Comparison of ENCODE assay signal across 23 mouse cellular contexts in the genomic region with DNA sequence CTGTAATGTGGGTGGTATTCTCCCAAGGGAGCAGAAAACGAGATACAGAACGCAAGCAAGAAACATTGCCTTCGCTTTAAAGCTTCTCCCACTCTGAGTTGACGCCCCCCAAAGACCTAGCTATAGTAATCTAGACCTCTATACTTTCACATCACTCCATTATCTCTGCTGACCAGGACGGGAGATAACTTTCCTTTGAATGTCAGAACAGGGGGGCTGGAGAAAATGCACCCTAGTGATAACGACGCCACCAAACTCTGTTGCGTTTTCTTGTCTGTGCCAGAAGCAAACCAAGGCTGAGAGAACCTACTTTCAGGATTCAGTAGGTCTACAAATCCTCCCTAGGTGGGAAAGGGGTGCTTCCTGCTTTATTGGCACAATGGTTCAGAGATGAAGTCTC. TPM values are rescaled to one million over a fixed set of nuclear protein-coding genes. Genes with fewer than 3 reads are reported as not detected.
DNase-seq lines count a peak whose midpoint lies in the region; ATAC-seq lines count a peak whose summit lies in the region.
"Had no signal": no experiment of that assay in that cellular context is flagged by ENCODE, and none has a peak within 500 bp of the region (broad histone marks: within the 10 kb centered on the region; RNA-seq: fewer than 3 reads in every experiment).

No protein-coding gene starts in this region.

- H3K4me2 ChIP-seq in forebrain, embryonic 15.5 days (replicated peaks), result no peak overlapping the region
- no peak overlapping the region for H3K4me2 ChIP-seq in forebrain, embryonic 11.5 days (ENCODE audit: low read depth, low read length, severe bottlenecking)
- peak overlapping the region; percentile 54 for H3K4me2 ChIP-seq in liver, embryonic 12.5 days
- peak overlapping the region; percentile 34 for H3K4me2 ChIP-seq in liver, embryonic 16.5 days (ENCODE audit: low read depth, low read length)
- H3K4me2 ChIP-seq in midbrain, embryonic 16.5 days (ENCODE audit: low read length), result no peak overlapping the region
- H3K4me2 ChIP-seq: embryonic facial prominence, embryonic 15.5 days; forebrain, embryonic 13.5 days; heart, embryonic 12.5 days; hindbrain, embryonic 12.5 days had no signal

- no peak for ATAC-seq in forebrain, embryonic 15.5 days (replicated peaks)
- ATAC-seq in forebrain, embryonic 11.5 days (replicated peaks; ENCODE audit: low FRiP score), result no peak
- peak; percentile 91 for ATAC-seq in liver, embryonic 12.5 days
- peak; percentile 76 for ATAC-seq in liver, embryonic 16.5 days (ENCODE audit: low read depth)
- ATAC-seq in midbrain, embryonic 16.5 days, result no peak
- ATAC-seq: forebrain, embryonic 13.5 days; hindbrain, embryonic 16.5 days; inflammation-experienced regulatory T-cells, adult 6 months had no signal

- H3K27ac ChIP-seq in forebrain, embryonic 15.5 days (replicated peaks), result peak overlapping the region; percentile 34; the same call in 1 of the 2 replicates
- no peak overlapping the region for H3K27ac ChIP-seq in forebrain, embryonic 11.5 days (ENCODE audit: low read depth, low read length)
- H3K27ac ChIP-seq in liver, embryonic 12.5 days, result peak overlapping the region; percentile 76
- no peak overlapping the region for H3K27ac ChIP-seq in liver, embryonic 16.5 days (ENCODE audit: low read length)
- no peak overlapping the region for H3K27ac ChIP-seq in midbrain, embryonic 16.5 days (ENCODE audit: low read length)
- H3K27ac ChIP-seq: embryonic facial prominence, embryonic 15.5 days; forebrain, embryonic 13.5 days; heart, adult 2 months; hindbrain, embryonic 12.5 days had no signal

- H3K9me3 ChIP-seq in forebrain, embryonic 15.5 days, result no peaks in the 10 kb centered on the region
- no peaks in the 10 kb centered on the region for H3K9me3 ChIP-seq in forebrain, embryonic 11.5 days (ENCODE audit: control insufficient read depth, low read length)
- H3K9me3 ChIP-seq in liver, embryonic 12.5 days (replicated peaks), result no peaks in the 10 kb centered on the region
- H3K9me3 ChIP-seq in liver, embryonic 16.5 days (replicated peaks; ENCODE audit: control insufficient read depth, low read length), result no peaks in the 10 kb centered on the region
- no peaks in the 10 kb centered on the region for H3K9me3 ChIP-seq in midbrain, embryonic 16.5 days (replicated peaks; ENCODE audit: control insufficient read depth, low read length, poor library complexity, severe bottlenecking)
- H3K9me3 ChIP-seq: embryonic facial prominence, embryonic 15.5 days; forebrain, embryonic 13.5 days; heart, embryonic 12.5 days; hindbrain, embryonic 12.5 days had no signal

- H3K4me1 ChIP-seq in forebrain, embryonic 15.5 days, result peaks cover 13% of the 10 kb centered on the region
- no peaks in the 10 kb centered on the region for H3K4me1 ChIP-seq in forebrain, embryonic 11.5 days (replicated peaks; ENCODE audit: control insufficient read depth, insufficient read depth, low read length)
- H3K4me1 ChIP-seq in liver, embryonic 12.5 days, result peaks cover 30% of the 10 kb centered on the region
- peaks cover 11% of the 10 kb centered on the region for H3K4me1 ChIP-seq in liver, embryonic 16.5 days (ENCODE audit: control insufficient read depth, low read depth, low read length)
- peaks cover 12% of the 10 kb centered on the region for H3K4me1 ChIP-seq in midbrain, embryonic 16.5 days (ENCODE audit: control insufficient read depth, insufficient read depth, low read length)
- H3K4me1 ChIP-seq: embryonic facial prominence, embryonic 15.5 days had no signal

- 83% methylated on average over 8 of the region's 8 CpGs for WGBS in forebrain, embryonic 15.5 days
- 85% methylated on average over 8 of the region's 8 CpGs for WGBS in forebrain, embryonic 11.5 days
- WGBS in liver, embryonic 12.5 days (ENCODE audit: insufficient replicate concordance), result 22% methylated on average over 8 of the region's 8 CpGs
- WGBS in liver, embryonic 16.5 days (ENCODE audit: insufficient replicate concordance), result 37% methylated on average over 8 of the region's 8 CpGs
- 80% methylated on average over 8 of the region's 8 CpGs for WGBS in midbrain, embryonic 16.5 days

- no peak overlapping the region for H3K9ac ChIP-seq in forebrain, embryonic 15.5 days (replicated peaks)
- H3K9ac ChIP-seq in forebrain, embryonic 11.5 days (ENCODE audit: low read length), result no peak overlapping the region
- peak overlapping the region; percentile 12; the same call in 1 of the 2 replicates for H3K9ac ChIP-seq in liver, embryonic 12.5 days
- no peak overlapping the region for H3K9ac ChIP-seq in liver, embryonic 16.5 days (ENCODE audit: low read depth, low read length)
- H3K9ac ChIP-seq in midbrain, embryonic 16.5 days (ENCODE audit: low read depth, low read length), result no peak overlapping the region
- H3K9ac ChIP-seq: embryonic facial prominence, embryonic 15.5 days; forebrain, embryonic 13.5 days; heart, embryonic 12.5 days; hindbrain, embryonic 12.5 days had no signal

- H3K4me3 ChIP-seq in forebrain, embryonic 15.5 days, result no peak overlapping the region
- H3K4me3 ChIP-seq in forebrain, embryonic 11.5 days (ENCODE audit: low read depth, low read length), result no peak overlapping the region
- no peak overlapping the region for H3K4me3 ChIP-seq in liver, embryonic 12.5 days
- no peak overlapping the region for H3K4me3 ChIP-seq in liver, embryonic 16.5 days (ENCODE audit: low read depth, low read length)
- H3K4me3 ChIP-seq in midbrain, embryonic 16.5 days (ENCODE audit: low read depth, low read length), result no peak overlapping the region
- H3K4me3 ChIP-seq: embryonic facial prominence, embryonic 15.5 days; forebrain, embryonic 13.5 days; heart, adult 2 months; heart, embryonic 12.5 days; hindbrain, embryonic 12.5 days had no signal

- H3K36me3 ChIP-seq in forebrain, embryonic 15.5 days, result no peaks in the 10 kb centered on the region
- no peaks in the 10 kb centered on the region for H3K36me3 ChIP-seq in forebrain, embryonic 11.5 days (ENCODE audit: control insufficient read depth, insufficient read depth, low read length)
- H3K36me3 ChIP-seq in liver, embryonic 12.5 days, result no peaks in the 10 kb centered on the region
- no peaks in the 10 kb centered on the region for H3K36me3 ChIP-seq in liver, embryonic 16.5 days (ENCODE audit: control insufficient read depth, insufficient read depth)
- no peaks in the 10 kb centered on the region; the same call in 1 of the 2 replicates for H3K36me3 ChIP-seq in midbrain, embryonic 16.5 days (ENCODE audit: control insufficient read depth, insufficient read depth, low read length)
- H3K36me3 ChIP-seq: embryonic facial prominence, embryonic 15.5 days; heart, embryonic 12.5 days; hindbrain, embryonic 12.5 days had no signal

- no peaks in the 10 kb centered on the region for H3K27me3 ChIP-seq in forebrain, embryonic 15.5 days
- H3K27me3 ChIP-seq in forebrain, embryonic 11.5 days (ENCODE audit: control insufficient read depth, insufficient read depth, low read length), result no peaks in the 10 kb centered on the region
- no peaks in the 10 kb centered on the region for H3K27me3 ChIP-seq in liver, embryonic 12.5 days (replicated peaks)
- H3K27me3 ChIP-seq in liver, embryonic 16.5 days (ENCODE audit: control insufficient read depth, insufficient read depth, low read depth, low read length), result no peaks in the 10 kb centered on the region
- H3K27me3 ChIP-seq in midbrain, embryonic 16.5 days (ENCODE audit: control insufficient read depth, insufficient read depth, low read depth, low read length), result no peaks in the 10 kb centered on the region
- H3K27me3 ChIP-seq: embryonic facial prominence, embryonic 15.5 days; forebrain, embryonic 13.5 days; heart, embryonic 12.5 days; hindbrain, embryonic 12.5 days had no signal

- no peak for DNase-seq in forebrain, embryonic 11.5 days (ENCODE audit: low spot score)
- DNase-seq in c-Kit-positive CD71-positive TER-119-negative erythroid progenitor cells, embryonic 14.5 days (ENCODE audit: low read depth), result peak; percentile 36
- DNase-seq in layer of hippocampus, postnatal 10 days (ENCODE audit: low spot score in 2 of 2), result no peak
- DNase-seq: adrenal gland, postnatal 14 days; cerebellum, adult 8-10 months; cerebellum, postnatal 14 days; embryo, embryonic 11 days; gastrocnemius, postnatal 10 days; heart, adult 2 months; heart, postnatal 4 days had no signal

RNA-seq across cellular contexts. Expression of gene Csrnp3, which starts 47.7 kb away (rescaled TPM):
- 51.2 and 60.5 TPM in 2 replicates for polyA plus RNA-seq in forebrain, embryonic 15.5 days (2015; fragmentation: Nextera tagmentation; extraction: Ambion mirVana)
- 13.4 and 14.5 TPM in 2 replicates for polyA plus RNA-seq in forebrain, embryonic 11.5 days (2014; fragmentation: Nextera tagmentation; extraction: Ambion mirVana)
- polyA plus RNA-seq in liver, embryonic 12.5 days (2016; fragmentation: Nextera tagmentation; extraction: Ambion mirVana), result 0.45 and 0.48 TPM in 2 replicates
- polyA plus RNA-seq in liver, embryonic 16.5 days (2015; fragmentation: Nextera tagmentation; extraction: Ambion mirVana), result 0.04 TPM in 1 of 2 replicates, not detected in the other
- 56.0 and 76.4 TPM in 2 replicates for polyA plus RNA-seq in midbrain, embryonic 16.5 days (2015; fragmentation: Nextera tagmentation; extraction: Ambion mirVana)
- 10 to 100 TPM; 87.9 to 88.0 TPM for total RNA-seq in layer of hippocampus, postnatal 10 days (2021)
- total RNA-seq: common myeloid progenitor, adult 5-6 weeks; MEL had no signal
- polyA plus RNA-seq: C2C12; inflammation-experienced regulatory T-cells, adult 6 months had no signal

Comparison
In these comparisons a context has a peak if more than half of its experiments do, and no peak if none do; other contexts are left out.
1. H3K27ac ChIP-seq: peak in forebrain, embryonic 15.5 days (single experiment) and liver, embryonic 12.5 days (single experiment); none in forebrain, embryonic 11.5 days (single experiment), liver, embryonic 16.5 days (single experiment) and midbrain, embryonic 16.5 days (single experiment).
2. ATAC-seq: peak in liver, embryonic 12.5 days (single experiment) and liver, embryonic 16.5 days (single experiment); none in forebrain, embryonic 15.5 days (single experiment), forebrain, embryonic 11.5 days (single experiment) and midbrain, embryonic 16.5 days (single experiment).
3. H3K4me2 ChIP-seq: peak in liver, embryonic 12.5 days (single experiment) and liver, embryonic 16.5 days (single experiment); none in forebrain, embryonic 15.5 days (single experiment), forebrain, embryonic 11.5 days (single experiment) and midbrain, embryonic 16.5 days (single experiment).